Mouse (Mus musculus) R1 (cell line): ENCODE results near the gene Mmp15.

Experiments
- DNase-seq: peaks from one replicate; pipeline ENCODE4 v3.0.0-alpha.2; 2018; ENCODE audit warnings: low read depth, low spot score

Gene Mmp15

DNA sequence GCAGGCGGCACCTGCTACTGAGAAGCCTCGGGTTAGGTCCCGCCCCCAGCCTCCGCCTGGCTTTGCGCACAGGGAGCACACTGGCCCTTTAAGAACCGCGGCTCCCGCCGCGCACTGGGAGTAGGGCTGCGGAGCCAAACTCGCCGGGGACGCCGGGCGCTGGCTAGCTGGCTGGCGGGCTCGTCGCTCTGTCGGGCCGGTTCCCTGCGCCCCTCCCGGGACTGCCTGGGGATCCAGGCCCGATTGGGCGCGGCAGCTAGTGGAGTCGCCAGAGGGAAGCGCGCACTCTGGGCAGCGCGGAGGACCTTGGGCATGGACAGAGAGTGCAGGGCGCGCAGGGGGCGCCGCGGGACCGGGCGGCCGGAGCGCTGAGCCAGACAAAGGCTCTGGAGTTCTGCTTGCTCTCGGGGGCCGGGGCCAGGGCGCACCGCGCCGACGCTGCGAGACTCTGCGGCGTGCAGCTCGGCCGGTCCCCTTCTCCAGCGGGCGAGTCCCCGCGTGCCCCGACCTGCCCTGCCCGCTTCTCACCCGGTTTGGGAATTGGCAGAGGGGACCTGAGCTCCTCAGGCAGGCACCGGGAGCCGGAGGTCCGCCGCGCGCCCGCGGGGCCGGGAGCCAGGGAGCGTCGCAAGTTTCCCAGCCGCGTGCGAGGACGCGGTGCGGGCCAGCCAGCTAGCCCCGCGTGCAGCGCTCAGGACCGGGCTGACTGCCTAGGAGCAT lies at the start of gene Mmp15:
TSS of gene Mmp15 (plus strand) at position 118 of the 720 bp plus-strand sequence.
- peak; percentile 91 for DNase-seq

- DNase-seq: peak; percentile 44
Observed at GRCm38 (mm10) chr8:95302410-95302809, 49.7 kb upstream of the Mmp15 start.

- DNase-seq: no peak
Observed at GRCm38 (mm10) chr8:95305526-95305925, 46.5 kb upstream of the Mmp15 start.

- DNase-seq: no peak
Observed at GRCm38 (mm10) chr8:95306431-95306830, 45.6 kb upstream of the Mmp15 start, which contains the start of gene Cngb1. Cngb1 (minus strand) TSS chr8:95306585.

GRCm38 (mm10) chr8:95310342-95310970 lies 41.6 kb upstream of the Mmp15 start, which contains the start of gene Tepp:
Tepp (plus strand) TSS chr8:95310566.
- DNase-seq: no peak

- peak; percentile 88 for DNase-seq
Observed at GRCm38 (mm10) chr8:95312836-95313235, 39.2 kb upstream of the Mmp15 start.

- DNase-seq: no peak
Observed at GRCm38 (mm10) chr8:95313857-95314256, 38.2 kb upstream of the Mmp15 start.

GRCm38 (mm10) chr8:95314707-95315106 lies 37.4 kb upstream of the Mmp15 start:
- no peak for DNase-seq

GRCm38 (mm10) chr8:95315350-95315749 lies 36.7 kb upstream of the Mmp15 start:
- DNase-seq: no peak

DNA sequence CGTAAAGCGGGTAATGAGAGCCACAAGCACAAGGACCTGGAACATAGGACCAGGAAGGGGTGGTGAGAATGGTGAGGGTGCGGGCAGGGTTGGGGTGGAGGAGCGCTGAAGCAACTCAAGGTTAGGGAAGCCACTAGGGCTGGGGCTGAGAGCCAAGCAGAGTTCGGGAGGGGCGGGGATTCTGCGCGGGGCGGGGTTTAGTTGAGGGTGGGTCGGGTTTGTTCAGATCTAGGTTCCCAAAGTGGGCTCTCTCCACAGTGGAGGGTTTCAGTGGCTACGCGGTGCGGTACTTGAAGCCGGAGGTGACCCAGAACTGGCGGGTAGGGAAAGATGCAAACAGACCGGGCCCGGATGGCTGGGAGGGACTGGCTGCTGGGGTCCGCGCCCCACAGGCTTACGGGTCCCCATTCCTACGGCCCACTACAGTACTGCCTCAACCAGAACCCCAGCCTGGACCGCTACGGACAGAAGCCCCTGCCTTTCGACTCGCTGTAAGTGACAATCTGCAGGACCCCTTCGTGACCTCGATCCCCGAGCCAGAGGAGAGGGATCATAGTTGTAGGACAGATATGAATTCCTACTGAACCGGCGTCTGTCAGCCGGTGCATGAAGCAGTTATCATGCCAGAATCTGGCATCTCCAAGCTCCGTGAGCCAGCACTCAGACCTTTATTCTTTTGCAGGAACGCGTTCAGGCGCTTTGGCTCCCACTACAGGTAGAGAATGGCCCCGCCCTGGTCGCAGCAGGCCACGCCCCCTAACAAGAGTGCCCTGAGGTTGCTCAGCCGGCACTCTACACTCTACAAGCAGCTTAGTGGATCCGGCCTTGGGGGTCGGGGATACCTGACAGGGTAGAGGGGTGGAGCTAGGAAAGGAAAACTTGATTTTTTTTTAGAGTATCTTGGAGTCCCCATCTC lies 31.6 kb upstream of the Mmp15 start:
- DNase-seq: peak; percentile 82

DNA sequence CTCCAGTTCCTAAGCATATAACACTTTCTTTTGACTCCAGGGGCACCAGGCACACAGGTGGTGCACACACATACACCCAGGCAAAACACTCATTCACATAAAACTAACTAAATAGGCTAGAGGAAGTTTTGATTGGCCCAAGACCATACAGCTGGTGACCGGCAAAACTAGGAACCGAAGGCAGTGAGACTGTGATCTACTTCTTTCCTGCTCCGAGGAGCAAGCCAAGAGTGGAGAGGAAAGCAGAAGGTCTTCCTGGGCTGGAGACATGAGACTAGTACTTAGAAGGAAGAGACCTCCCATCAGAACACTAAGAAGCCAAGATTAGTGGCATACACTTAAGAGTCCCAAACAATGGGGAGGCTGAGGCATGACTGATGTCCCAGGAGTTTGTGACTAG lies 28.9 kb upstream of the Mmp15 start:
- no peak for DNase-seq

GRCm38 (mm10) chr8:95324646-95325045 lies 27.4 kb upstream of the Mmp15 start:
- DNase-seq: no peak

- DNase-seq: no peak
Observed at GRCm38 (mm10) chr8:95326822-95327221, 25.2 kb upstream of the Mmp15 start.

DNA sequence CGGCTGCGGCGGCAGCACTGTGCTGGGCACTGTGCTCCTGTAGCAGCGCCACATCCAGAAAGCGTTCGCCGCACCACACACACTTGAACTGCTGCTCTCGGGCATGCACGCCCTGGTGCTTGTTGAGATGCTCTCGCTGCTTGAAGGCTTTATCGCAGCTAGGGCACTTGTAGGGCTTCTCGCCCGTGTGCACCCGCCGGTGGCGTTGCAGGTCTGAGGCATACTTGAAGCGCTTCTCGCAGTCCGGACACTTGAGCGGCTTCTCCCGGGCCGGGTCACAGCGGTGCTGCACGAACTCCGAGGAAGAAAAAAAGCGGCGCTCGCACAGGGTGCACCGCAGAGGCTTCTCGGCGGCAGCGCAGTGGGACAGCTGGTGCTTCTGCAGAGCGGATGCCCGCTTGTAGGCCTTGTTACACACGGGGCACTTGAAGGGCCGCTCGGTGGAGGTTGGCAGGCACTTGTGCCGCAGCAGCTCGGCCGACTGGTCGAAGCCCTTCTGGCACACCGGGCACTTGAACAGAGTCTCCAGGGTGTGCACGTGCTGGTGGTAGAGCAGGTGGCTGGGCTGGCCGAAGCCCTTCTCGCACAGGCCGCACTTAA lies 24.1 kb upstream of the Mmp15 start:
- peak; percentile 61 for DNase-seq

- DNase-seq: no peak
Observed at GRCm38 (mm10) chr8:95330367-95330766, 21.7 kb upstream of the Mmp15 start.

- peak; percentile 74 for DNase-seq
Observed at GRCm38 (mm10) chr8:95331156-95331719, 20.8 kb upstream of the Mmp15 start.

DNA sequence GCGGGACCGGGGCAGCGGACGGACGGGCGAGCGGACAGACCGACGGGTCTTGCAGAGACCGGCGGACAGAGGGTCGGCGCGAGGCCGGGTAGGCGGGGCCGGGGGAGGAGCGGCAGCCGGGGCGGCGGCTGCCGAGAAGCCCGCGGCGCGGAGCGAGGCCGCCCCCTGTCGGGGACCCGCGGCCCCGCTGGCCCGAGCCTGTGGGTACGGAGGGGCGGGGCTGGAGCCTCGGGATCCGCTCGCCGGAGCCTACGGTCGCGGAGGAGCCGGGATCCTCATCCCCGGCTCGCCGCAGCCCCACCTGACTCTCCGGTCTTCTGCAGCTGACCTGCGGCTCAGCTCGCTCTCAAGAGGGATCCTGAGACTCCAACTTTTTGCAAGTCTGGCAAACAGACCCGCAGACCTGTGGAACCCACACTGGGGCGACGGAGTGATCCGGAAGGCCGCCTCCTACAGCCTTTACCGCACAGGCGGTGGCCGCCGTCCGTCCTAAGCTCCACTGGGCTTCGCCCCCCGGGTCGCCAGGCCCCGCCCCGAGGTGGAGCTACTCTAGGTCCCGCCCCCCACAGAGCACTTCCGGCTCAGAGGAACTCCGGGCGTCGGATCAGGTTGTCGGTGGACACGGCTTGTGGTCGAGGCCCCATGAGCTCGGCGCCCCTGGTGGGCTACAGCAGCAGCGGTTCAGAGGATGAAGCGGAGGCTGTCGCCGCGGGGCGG lies 20.2 kb upstream of the Mmp15 start, which contains the start of the genes Zfp319 and Usb1:
TSS of gene Zfp319 (minus strand) at position 231 of the 717 bp plus-strand sequence.
TSS of gene Usb1 (plus strand) at position 565 of the 717 bp plus-strand sequence.
- peak; percentile 89 for DNase-seq

DNA sequence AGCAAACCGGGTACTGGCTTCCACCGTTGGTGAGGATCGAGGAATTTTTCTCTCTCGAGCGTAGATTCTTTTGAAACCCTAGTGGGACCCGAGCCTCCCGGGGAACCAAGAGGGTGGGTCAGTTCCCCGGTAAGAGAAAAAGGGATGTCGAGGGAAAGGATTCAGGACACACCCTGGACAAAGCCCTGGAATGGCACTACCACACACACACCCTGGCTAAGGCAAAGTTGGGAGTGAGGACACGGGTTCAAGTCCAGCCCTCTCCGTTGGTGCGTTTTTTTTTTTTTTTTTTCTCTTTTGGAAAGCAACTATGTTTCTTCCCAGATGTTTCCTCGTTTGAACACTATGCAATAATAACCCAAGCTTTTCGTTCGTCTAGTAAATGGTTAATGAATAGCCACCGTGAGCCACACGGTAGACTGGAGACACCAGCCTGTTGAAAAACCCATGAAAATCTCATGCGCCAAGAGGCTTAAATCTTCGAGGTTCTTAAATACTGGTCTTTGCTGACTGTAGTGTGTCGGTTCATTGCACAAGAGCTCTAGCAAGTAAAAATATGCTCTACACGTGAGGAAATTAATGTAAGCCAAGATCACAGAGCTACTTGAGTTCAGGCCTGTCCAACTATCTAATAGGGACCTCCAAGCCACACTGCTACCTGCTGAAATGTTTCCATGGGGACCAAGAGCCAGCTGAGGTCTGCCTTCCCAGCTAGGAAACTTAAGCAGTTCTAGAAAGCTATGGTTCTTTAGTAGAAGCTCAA lies 19.4 kb upstream of the Mmp15 start:
- DNase-seq: no peak

GRCm38 (mm10) chr8:95335706-95336105 lies 16.4 kb upstream of the Mmp15 start:
- no peak for DNase-seq

GRCm38 (mm10) chr8:95336363-95336762 lies 15.7 kb upstream of the Mmp15 start:
- no peak for DNase-seq
